Mouse (Mus musculus): ENCODE data around the gene Rnf215. TPM values are rescaled to one million over a fixed set of nuclear protein-coding genes. Genes with fewer than 3 reads are reported as not detected.
"Not testable (repeated sequence)": the region's sequence is repeated elsewhere in the genome, so short reads cannot be mapped to it uniquely, and the experiment has no call there.

Rnf215 gene
- polyA plus RNA-seq, 1 experiment = 23.4 TPM

DNA sequence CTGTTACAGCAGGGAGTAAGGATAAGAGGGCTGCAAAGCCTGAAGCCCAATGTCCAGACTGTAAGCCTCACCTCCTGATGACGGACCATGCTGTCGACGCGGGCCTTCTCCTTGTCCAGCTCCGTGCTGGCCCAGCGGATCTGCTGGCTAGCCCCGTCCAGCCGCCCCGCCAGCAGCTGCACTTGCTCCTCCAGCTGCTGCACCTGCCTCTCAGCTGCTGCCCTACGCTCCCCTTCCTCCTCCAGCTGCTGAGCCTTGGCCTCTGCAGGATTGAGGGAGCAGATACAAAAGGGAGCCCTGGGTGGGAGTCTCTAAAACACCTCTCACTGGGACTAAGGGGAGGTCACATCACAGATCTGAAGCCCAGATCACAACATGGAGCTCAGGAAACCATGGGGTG lies 12.1 kb downstream of the Rnf215 start:
- no peak for DNase-seq (ENCODE audit: low read depth)

DNA sequence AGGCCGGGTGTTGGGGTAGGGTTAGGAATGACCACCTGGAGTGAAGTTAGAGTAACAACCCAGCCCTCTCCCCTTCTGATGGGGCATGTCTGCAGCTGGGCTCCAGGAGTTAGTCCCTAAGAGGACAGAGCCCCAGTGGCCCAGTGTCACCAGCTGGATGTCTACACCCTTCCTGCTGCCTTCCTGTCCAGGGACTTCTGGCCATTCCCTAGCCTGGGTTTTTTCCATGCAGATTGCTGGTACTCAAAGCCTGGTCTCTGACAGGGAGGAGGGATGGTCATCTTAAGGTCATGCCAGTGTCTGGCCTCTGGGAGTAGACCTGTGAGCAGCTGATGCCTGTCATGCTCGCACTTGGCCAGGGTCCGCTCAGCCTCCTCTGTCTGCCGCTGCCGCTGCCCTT lies 13.1 kb downstream of the Rnf215 start:
- DNase-seq (ENCODE audit: low read depth) = no peak

DNA sequence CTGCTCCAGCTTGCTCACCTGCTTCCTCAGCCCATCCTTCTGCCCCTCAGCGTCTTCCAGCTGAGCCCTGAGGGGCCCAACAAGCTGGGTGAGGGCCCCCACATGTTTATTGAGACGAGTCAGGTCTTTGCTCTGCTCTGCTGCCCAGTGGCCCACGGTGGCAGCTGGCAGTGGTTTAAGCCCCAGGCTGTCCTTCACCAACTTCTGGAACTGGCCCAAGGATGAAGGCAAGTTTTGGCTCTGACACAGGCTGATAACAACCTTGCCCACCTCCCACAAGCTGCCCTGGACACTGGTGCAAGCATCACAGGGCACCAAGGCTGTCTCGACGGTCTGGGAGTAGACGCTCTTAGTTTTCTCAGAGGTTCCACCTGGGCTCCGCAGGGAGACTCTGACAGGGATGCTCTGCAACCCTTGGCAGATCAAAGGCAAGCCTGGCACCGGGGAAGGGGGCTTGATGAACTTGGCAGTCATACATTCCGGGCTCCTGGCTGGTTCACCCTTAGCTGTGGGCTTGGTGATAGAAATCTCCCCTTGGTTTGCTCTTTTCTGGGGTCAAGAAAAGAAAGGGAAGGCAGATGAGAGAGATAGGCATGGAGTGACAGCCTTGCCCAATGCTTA lies 13.6 kb downstream of the Rnf215 start:
- DNase-seq (ENCODE audit: low read depth) = no peak

DNA sequence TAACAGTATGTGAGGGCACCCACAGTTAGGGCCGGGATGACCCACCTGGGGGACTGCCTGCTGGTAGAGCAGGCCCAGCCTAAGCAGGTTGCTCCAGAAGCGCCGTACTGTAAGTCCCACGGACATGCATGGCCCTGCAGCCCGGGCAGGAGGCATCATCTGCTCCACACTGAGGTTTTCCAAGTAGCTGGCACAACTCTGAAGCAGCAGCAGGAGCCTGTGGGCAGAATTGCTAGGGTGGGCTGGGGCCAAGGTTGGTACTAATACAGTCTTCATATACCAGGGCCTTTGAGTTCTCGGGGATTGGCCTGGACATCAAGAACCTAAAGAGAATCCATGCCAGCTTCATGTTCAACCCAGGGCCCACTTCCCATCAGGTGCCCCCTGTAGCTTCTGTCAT lies 14.9 kb downstream of the Rnf215 start:
- no peak for DNase-seq (ENCODE audit: low read depth)

DNA sequence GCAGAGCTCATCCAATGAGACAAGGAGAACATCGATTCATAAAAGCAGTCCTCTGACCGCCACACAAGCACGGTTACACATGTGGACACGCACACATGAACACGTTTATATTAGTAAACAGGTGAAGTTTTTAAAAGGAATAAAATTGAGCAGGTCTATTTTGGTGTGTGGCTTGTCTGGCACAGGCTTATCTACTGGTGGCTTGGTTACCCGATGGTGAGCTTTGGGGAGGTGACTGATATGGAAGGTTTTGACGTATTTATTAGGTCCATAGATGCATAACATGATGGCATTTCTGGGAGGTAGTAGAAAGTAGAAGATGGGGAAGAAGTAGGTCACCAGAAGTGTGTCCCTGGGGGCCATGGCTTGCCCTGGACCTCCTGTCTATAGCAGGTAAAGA lies 18.7 kb downstream of the Rnf215 start:
- DNase-seq (ENCODE audit: low read depth) = no peak

DNA sequence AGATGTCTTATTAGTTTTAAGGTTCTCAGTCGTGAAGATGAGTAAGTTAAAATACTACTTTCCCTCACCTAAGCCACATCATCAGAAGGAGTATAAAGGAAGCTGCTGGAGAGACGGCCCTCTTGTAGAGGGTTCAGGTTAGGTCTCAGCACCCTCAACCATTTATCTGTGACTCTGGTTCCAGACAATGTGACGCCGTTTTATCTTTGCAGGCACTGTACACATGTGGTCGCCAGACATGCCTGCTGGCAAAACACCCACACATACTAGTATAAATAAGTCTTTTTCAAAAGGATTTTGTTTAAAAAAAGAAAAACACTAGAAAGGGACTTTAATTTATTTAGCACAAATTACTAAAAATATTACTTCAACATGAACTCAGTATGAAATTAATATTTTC lies 20.6 kb downstream of the Rnf215 start:
- no peak for DNase-seq (ENCODE audit: low read depth)

DNA sequence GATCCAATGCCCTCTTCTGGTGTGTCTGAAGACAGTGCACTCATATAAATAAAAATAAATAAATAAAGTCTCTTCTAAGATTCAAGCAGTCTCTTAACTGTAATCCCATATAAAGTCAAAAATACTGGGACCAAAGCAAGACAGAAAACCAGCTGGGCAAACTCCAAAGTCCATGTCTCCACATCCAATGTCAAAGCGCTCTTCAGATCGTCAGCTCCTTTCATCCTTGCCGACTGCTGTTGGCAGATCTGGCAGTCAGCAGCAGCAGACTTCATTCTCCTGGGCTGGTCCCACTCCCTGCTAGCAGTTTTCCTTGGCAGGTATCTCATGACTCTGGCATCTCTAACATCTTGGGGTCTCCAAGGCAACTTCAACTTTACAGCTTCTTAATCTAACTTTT lies 23.7 kb downstream of the Rnf215 start:
- no peak for DNase-seq (ENCODE audit: low read depth)

DNA sequence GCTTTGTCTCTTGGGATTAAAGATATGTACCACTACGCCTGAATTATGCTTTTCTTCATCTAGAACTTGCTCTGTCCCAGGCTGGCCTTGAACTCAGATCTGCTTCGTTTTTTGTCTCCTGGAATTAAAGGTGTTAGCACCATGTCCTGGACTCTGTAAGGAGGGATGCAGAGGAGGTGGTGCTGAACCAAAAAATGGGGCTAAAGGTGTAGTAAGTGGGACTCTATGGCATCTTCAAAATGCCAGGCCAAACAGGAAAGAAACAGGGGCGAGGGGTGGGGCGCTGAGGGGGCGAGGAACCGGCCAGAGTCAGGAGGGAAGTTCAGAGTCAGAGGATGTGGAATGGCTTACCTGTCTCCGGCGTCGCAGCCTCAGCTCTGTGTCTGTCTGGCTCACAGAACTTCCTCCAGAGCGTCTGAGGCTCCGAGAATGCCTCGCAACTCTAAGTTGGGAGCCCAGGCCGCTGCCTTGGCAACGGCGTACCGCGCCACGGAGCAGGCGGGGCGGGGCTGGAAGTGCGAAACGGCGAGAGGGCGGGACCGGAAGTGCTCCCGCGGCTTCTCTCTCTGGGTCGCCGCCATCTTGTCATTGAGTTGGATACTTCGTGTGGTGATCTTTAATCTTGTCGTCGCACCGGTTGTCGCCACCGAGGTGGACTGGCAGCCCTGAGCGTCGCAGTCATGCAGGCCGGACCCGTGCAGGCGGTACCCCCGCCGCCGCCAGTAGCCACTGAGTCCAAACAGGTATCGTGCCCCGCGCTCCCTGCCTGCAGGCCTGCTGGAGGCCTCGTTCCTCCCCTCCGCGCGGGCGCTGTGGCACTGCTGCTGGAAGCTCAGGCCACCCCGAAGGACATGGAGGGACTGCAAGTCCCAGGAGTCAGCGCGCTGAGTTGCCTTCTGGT lies 25.1 kb downstream of the Rnf215 start, which contains the start of the genes Ccdc157 and Sf3a1:
Gene Ccdc157, minus strand, starts transcription at position 486 of the 901 bp plus-strand sequence.
Gene Sf3a1, plus strand, starts transcription at position 543 of the 901 bp plus-strand sequence.
- DNase-seq (ENCODE audit: low read depth) = peak; percentile 10

DNA sequence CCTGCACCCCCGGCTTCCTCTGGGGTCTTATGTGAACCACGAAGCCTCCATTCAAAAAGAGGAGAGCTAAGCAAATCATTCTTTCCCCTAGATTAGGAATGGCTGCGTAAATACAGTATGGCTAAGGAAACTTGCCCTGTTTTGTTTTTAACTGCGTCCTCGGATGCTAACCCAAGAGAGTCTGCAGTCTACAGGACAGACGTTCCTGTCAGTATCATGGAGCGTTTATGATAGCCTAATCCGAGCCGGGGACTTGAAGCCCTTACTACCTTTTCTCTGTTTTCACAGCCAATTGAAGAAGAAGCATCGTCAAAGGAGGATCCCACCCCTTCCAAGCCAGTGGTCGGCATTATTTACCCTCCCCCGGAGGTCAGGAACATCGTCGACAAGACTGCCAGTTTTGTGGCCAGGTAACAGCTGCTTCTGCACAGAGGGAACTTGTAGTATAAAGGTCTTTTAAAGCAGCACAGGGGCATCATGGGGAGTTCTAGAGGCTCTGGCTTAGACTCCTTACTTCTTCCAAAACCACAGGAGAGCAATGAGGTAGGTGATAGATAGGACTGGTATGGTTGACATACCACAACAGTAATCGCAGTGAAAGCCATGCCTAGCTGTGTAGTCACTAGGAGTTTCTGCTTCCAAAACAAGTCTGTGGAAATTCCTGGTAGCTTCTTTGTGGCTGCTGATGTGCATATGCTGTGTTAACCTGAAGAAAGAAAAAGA lies 25.9 kb downstream of the Rnf215 start:
- no peak for DNase-seq (ENCODE audit: low read depth)

DNA sequence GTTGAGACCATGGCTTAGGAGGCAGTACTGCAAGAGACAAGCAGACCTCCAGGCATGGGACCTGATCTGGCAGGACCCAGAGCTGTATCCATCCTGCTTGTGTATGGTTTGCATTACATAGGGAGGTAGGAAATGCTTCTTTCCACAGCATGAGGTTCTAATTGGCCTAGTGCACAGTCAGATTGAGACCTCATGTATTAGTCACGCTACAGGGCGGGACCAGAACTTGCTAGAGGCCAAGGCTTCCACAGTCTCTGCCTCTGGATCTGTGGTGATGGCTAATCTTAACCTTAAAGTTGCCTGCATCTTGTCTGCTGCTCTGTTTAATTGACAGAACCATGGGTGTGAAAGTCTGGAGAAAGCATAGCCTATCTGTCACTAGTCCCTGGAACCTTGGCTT lies 29.7 kb downstream of the Rnf215 start:
- no peak for DNase-seq (ENCODE audit: low read depth)

DNA sequence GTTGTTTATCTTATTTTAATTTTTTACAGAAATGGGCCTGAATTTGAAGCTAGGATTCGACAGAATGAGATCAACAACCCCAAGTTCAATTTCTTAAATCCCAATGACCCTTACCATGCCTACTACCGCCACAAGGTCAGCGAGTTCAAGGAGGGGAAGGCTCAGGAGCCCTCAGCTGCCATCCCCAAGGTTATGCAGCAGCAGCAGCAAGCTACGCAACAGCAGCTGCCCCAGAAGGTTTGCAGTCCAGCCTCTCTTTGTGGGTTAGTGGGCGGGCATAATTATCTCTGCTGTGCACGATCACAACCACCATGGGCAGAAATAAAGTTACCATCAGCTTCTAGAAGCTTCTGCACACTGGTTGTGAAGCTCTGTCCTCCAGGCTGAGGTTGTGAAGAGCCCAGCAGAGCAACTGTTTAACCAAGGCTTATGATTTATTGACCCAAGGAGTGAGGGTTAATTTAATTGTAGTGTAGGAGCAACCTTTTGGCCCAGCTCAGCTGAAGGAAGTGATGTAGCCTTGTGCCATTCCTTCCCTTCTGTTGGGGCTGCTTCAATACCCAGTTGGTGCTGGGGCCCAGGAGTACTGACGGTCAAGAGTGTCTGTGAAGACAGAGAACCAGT lies 31.6 kb downstream of the Rnf215 start:
- DNase-seq (ENCODE audit: low read depth) = no peak

DNA sequence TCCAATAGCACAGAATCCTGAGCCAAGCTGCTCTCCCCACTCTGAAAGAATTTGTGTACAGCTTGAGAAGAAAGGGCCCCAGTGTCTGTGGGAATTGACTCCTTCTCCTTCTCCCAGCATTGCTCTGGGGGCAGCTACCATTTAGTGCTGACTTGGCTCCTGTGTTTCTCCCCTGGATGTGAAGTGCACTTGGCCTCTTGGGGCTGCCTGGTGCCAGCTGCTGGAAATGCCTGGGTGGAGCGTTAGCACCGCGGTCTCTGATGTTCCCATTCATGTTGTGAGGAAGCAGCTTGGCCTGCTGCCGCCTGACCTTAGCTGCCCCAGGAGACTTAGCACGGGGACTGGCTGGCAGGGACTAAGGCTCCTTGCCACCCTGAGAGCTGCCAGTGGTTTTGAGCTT lies 39.6 kb downstream of the Rnf215 start:
- DNase-seq (ENCODE audit: low read depth) = no peak

DNA sequence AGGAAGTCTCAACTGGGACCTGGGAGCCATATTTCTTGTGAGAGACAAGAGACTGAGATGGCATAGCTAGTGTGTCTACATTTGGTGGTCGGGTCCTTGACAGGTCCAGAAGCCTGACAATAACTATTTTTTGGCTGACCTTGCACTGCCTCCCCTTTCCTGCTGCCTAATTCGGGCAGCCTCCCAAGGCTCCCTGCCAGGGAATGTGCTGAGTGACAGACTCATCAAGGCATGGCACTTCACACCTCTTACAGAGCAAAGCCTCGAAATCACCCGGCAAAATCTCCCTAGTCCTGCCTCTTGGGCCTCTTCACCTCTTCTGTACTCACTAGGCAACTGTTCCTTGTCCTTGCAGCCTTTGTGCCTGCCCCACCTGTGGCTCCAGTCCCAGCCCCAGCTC lies 42.7 kb downstream of the Rnf215 start:
- no peak for DNase-seq (ENCODE audit: low read depth)

DNA sequence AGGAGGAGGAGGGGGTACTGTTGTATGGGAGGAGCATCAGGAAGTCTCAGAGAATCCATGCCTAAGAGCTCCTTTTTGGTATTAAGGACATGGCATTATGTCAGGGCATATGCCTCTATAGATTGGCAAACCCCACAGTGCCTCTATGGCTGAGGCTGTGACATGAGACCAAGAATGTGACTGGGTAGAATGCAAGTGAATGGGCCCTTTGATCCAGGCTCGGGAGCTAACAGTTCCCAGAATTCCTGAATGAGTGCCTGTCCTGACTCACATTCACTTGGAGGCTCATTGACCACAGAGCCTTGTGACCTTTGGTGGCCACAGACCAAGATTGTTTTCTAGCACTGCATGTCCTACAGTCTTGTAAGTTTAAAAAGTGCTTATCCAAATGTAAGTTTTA lies 47.1 kb downstream of the Rnf215 start:
- no peak for DNase-seq (ENCODE audit: low read depth)

DNA sequence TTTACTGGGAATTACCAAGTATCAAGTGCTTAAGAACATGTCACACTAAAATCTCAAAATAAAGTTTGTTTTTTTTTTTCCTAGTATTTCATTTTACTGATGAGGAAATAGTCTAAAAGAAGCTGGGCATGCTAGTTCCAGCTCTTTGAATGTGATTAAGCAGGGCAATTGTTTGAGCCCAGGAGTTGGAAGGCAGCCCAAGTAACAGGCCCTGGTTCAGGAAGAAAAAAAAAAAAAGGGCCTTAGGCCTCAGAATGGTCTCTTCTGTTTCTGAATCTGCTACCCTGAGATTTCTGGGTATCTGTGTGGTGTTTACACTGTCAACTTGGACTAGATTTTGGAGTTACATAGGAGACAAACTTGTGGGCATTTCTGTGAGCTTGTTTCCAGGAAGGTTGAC lies 48.5 kb downstream of the Rnf215 start:
- no peak for DNase-seq (ENCODE audit: low read depth)

DNA sequence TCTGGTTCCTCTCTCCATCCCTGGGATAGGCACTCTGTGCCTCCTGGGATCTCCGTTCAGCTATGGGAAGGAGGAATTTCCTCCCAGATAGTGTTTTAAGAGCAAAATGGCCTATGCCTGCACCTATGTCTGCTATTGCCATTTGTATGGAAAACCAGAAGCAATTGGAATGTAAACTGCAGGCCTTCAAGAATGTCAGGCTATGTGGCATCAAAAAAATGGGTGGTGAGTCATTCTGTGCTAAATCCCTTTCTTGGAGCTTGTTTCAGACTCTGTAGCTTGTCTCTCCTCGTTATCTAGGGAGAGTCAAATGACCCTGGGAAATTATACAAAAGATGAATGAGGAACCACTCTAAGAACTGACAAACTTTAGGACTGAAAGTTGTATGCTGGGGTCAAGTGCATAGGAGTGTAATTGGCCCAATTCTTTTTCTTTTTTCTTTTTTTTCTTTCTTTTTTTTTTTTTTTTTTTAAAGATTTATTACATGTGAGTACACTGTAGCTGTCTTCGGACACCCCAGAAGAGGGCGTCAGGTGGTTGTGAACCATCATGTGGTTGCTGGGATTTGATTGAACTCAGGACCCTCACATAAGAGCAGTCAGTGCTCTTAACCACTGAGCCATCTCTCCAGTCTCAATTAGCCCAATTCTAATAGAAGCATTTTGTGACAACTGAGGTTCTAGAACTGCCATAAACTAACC lies 49.4 kb downstream of the Rnf215 start:
- no peak for DNase-seq (ENCODE audit: low read depth)

DNA sequence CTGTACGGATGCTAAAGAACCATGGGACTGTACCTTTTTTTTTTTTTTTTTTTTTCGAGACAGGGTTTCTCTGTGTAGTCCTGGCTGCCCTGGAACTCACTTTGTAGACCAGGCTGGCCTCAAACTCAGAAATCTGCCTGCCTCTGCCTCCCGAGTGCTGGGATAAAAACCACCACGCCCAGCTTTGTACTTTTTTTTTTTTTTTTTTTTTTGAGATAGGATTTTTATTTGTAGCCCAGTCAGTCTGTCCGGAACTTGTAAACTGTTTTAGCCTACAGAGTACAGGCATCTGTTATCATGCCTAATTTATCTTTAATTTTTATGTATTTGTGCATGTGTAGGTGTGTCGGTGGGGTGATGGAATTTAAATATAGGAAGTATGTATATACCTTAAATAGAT lies 50.5 kb downstream of the Rnf215 start:
- not testable (repeated sequence) for DNase-seq (ENCODE audit: low read depth)

DNA sequence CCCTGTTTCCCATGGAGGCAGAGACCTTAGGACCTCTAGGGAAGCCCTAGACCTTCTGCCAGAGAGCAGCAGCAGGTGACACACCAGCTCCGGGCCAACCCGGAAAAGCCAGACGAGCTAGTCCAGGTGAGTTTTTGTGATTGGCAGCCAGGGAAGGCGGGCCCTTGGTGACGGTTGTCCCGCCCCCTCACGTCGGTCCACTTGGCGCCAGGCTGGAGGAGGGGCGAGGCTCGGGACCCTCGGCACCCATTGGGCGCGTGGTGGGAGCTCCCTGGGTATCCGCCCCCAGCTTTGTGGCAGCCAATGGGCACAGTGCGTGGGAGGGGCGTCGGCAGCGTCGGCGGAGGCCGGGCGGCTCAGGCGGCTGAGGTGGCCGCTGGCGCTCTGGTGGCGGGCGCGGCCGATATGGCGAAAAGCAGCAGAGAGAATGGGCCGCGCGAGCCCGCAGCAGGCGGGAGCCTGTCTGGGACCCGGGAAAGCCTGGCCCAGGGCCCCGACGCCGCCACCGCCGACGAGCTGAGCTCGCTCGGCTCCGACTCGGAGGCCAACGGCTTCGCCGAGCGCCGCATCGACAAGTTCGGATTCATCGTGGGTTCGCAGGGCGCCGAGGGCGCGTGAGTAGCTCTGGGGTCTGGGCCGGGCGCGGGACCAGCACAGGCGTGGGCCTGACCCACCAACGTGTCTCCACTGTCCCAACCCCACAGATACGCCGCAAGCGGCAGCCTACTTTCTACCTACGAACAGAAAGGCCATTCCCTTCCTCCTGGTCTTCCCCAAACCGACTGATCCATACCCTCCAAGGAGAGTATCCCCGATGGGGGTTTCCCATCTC lies 51.7 kb downstream of the Rnf215 start, which contains the start of gene Tbc1d10a:
Gene Tbc1d10a, plus strand, starts transcription at position 304 of the 832 bp plus-strand sequence.
- DNase-seq (ENCODE audit: low read depth) = peak; percentile 74

DNA sequence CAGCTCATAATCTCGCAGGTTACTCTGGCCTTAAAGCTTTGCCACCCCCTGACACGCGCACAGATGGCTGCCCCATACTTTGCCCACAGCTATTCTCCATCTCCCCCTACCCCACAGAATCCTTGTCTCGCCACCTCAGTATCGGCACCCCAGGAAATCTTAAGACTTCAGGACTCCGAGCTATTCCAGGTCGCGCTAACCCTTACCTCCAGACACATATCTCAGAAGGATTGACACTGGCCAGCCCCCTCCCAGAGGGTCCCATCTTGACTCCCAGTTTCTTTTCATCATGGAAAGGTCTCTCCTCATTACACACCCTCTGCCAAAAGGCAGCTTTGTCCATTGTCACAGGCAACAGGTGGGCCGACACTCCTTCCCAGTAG lies 52.3 kb downstream of the Rnf215 start:
- DNase-seq (ENCODE audit: low read depth) = no peak

DNA sequence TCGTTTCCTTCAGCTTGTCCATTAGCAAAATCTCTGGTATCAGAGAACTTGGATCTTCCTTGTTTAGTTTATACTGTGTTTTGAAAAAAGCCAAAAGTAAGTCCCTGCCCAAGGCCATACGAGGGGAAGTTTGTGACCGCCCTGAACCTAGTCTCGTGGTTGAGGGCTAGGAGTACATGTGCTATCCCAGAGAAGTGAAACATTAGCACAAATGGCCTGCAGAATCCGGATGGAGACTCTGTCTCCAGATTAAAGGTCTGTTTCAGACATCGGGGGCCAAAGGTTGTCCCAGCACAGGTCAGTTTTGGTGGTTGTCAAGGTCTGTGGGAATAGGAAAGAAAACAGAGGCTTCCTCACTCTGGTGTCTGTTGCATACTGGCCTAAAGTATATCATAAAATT lies 54.2 kb downstream of the Rnf215 start:
- DNase-seq (ENCODE audit: low read depth) = no peak
